Mouse (Mus musculus) liver, embryonic 12.5 days (tissue): ENCODE measurements around the gene Oas1a. TPM values are rescaled to one million over a fixed set of nuclear protein-coding genes. Genes with fewer than 3 reads are reported as not detected.
"Not testable (repeated sequence)": the region's sequence is repeated elsewhere in the genome, so short reads cannot be mapped to it uniquely, and the experiment has no call there.

Experiments
- ATAC-seq: fragments of 200-750 bp; cut with Nextera tagmentation; 2 replicates; pipeline ENCODE4 v1.8.0; 2017; ENCODE audit warnings: moderate number of reproducible peaks, mild to moderate bottlenecking, moderate library complexity
- H3K27ac ChIP-seq: fragments of 300-500 bp; sonication (generic); 2 replicates; pipeline ENCODE4 v1.5.1; 2016; ENCODE audit warnings: mild to moderate bottlenecking
- H3K27me3 ChIP-seq: fragments of 300-500 bp; sonication (generic); replicated peaks from 2 replicates; pipeline ENCODE4 v1.6.1; 2016; ENCODE audit warnings: mild to moderate bottlenecking, moderate library complexity
- H3K36me3 ChIP-seq: fragments of 300-500 bp; sonication (generic); 2 replicates; pipeline ENCODE4 v1.6.1; 2016; ENCODE audit warnings: mild to moderate bottlenecking, moderate library complexity
- H3K4me1 ChIP-seq: fragments of 300-500 bp; sonication (generic); 2 replicates; pipeline ENCODE4 v1.6.1; 2016
- H3K4me2 ChIP-seq: fragments of 300-500 bp; sonication (generic); 2 replicates; pipeline ENCODE4 v1.6.1; 2016; ENCODE audit warnings: mild to moderate bottlenecking, moderate library complexity
- H3K4me3 ChIP-seq: fragments of 300-500 bp; sonication (generic); 2 replicates; pipeline ENCODE4 v1.5.1; 2016; ENCODE audit warnings: mild to moderate bottlenecking, moderate library complexity
- H3K9ac ChIP-seq: fragments of 300-500 bp; sonication (generic); 2 replicates; pipeline ENCODE4 v1.6.1; 2016; ENCODE audit warnings: mild to moderate bottlenecking, moderate library complexity
- H3K9me3 ChIP-seq: fragments of 300-500 bp; sonication (generic); replicated peaks from 2 replicates; pipeline ENCODE4 v1.6.1; 2016; ENCODE audit warnings: mild to moderate bottlenecking, moderate library complexity
- WGBS: fragments of 180-500 bp; shearing (Covaris S2); methylation state at CpG from one replicate; pipeline ENCODE4 v1.1.7; 2016; ENCODE audit not compliant: insufficient replicate concordance; 5-methylcytosine and 5-hydroxymethylcytosine counted together
- polyA plus RNA-seq: library from polyadenylated mRNA; unstranded; fragments of >200 nt; fragmentation: Nextera tagmentation; extraction: Ambion mirVana; gene quantifications from 2 replicates; pipeline ENCODE4 v1.2.1, GENCODE M21; 2016

The Oas1a gene
- polyA plus RNA-seq, 1 experiment from 2014 or later: 2.2 TPM

- H3K4me1 ChIP-seq: no peaks in the 10 kb centered on the region
- ATAC-seq: no peak
- H3K9me3 ChIP-seq: no peaks in the 10 kb centered on the region
- H3K27me3 ChIP-seq: no peaks in the 10 kb centered on the region; the same call in 1 of the 2 replicates
- H3K4me2 ChIP-seq: no peak overlapping the region
- 33% methylated on average over 3 of the region's 3 CpGs for WGBS
- no peak overlapping the region for H3K4me3 ChIP-seq
- no peaks in the 10 kb centered on the region for H3K36me3 ChIP-seq
- no peak overlapping the region for H3K9ac ChIP-seq
- no peak overlapping the region for H3K27ac ChIP-seq
These were observed 16.3 kb downstream of the Oas1a start for GRCm38 (mm10) chr5:120890991-120891390.

- Histone ChIP-seq H3K9me3 (no peaks in the 10 kb centered on the region), H3K27ac (no peak overlapping the region), H3K36me3 (no peaks in the 10 kb centered on the region), H3K4me1 (no peaks in the 10 kb centered on the region), H3K9ac (no peak overlapping the region), H3K27me3 (no peaks in the 10 kb centered on the region; the same call in 1 of the 2 replicates), H3K4me2 (no peak overlapping the region), H3K4me3 (no peak overlapping the region)
- no peak for ATAC-seq
- 58% methylated on average over 2 of the region's 2 CpGs for WGBS
These were observed 17.3 kb downstream of the Oas1a start for GRCm38 (mm10) chr5:120890026-120890425.

GRCm38 (mm10) chr5:120888294-120888815 lies 19.0 kb downstream of the Oas1a start:
- H3K27me3 ChIP-seq, H3K4me1 ChIP-seq, H3K36me3 ChIP-seq, H3K27ac ChIP-seq, H3K9ac ChIP-seq, H3K4me2 ChIP-seq, ATAC-seq, H3K4me3 ChIP-seq, H3K9me3 ChIP-seq: not testable (repeated sequence)
- WGBS: 26% methylated on average over 4 of the region's 4 CpGs

- H3K4me1 ChIP-seq: no peaks in the 10 kb centered on the region
- H3K4me2 ChIP-seq: no peak overlapping the region
- no peak for ATAC-seq
- 29% methylated on average over 6 of the region's 6 CpGs for WGBS
- no peak overlapping the region for H3K4me3 ChIP-seq
- no peaks in the 10 kb centered on the region; the same call in 1 of the 2 replicates for H3K27me3 ChIP-seq
- H3K9me3 ChIP-seq: no peaks in the 10 kb centered on the region
- no peak overlapping the region for H3K27ac ChIP-seq
- H3K36me3 ChIP-seq: no peaks in the 10 kb centered on the region
- no peak overlapping the region for H3K9ac ChIP-seq
These were observed 19.5 kb downstream of the Oas1a start for GRCm38 (mm10) chr5:120887831-120888230.

- H3K27ac ChIP-seq, H3K27me3 ChIP-seq, H3K4me1 ChIP-seq, H3K4me2 ChIP-seq, ATAC-seq, H3K4me3 ChIP-seq, H3K36me3 ChIP-seq, H3K9ac ChIP-seq, H3K9me3 ChIP-seq: not testable (repeated sequence)
- WGBS: 6% methylated on average over 7 of the region's 9 CpGs
These were observed 19.9 kb downstream of the Oas1a start, which contains the start of gene Oas1g for GRCm38 (mm10) chr5:120887413-120887812. Oas1g (minus strand) TSS chr5:120887613.

- not testable (repeated sequence) for H3K27ac ChIP-seq, ATAC-seq
These were observed 25.6 kb downstream of the Oas1a start for GRCm38 (mm10) chr5:120881681-120882080.

GRCm38 (mm10) chr5:120878803-120879202 lies 28.5 kb downstream of the Oas1a start:
- not testable (repeated sequence) for H3K4me3 ChIP-seq, H3K36me3 ChIP-seq, H3K4me2 ChIP-seq, H3K9ac ChIP-seq, H3K9me3 ChIP-seq, ATAC-seq, H3K27me3 ChIP-seq, H3K4me1 ChIP-seq, H3K27ac ChIP-seq
- 31% methylated on average over 2 of the region's 2 CpGs for WGBS

More at GRCm38 (mm10) chr5:120881681-120882080, 25.6 kb downstream of the Oas1a start:
- H3K9ac ChIP-seq, H3K4me3 ChIP-seq, H3K4me2 ChIP-seq, H3K36me3 ChIP-seq, H3K4me1 ChIP-seq, H3K9me3 ChIP-seq, H3K27me3 ChIP-seq: not testable (repeated sequence)
- 65% methylated on average over 6 of the region's 6 CpGs for WGBS

GRCm38 (mm10) chr5:120877407-120877806 lies 29.9 kb downstream of the Oas1a start:
- not testable (repeated sequence) for H3K9me3 ChIP-seq, H3K27ac ChIP-seq, H3K4me1 ChIP-seq, H3K36me3 ChIP-seq, H3K27me3 ChIP-seq, H3K4me3 ChIP-seq, ATAC-seq, H3K4me2 ChIP-seq, H3K9ac ChIP-seq
- WGBS: 62% methylated on average over 2 of the region's 2 CpGs

- not testable (repeated sequence) for H3K4me3 ChIP-seq, H3K9me3 ChIP-seq, H3K9ac ChIP-seq, H3K4me1 ChIP-seq, H3K27me3 ChIP-seq, H3K4me2 ChIP-seq, H3K27ac ChIP-seq, H3K36me3 ChIP-seq, ATAC-seq
- WGBS: 43% methylated on average over 2 of the region's 3 CpGs
These were observed 30.5 kb downstream of the Oas1a start for GRCm38 (mm10) chr5:120876839-120877238.

- Histone ChIP-seq H3K36me3 (no peaks in the 10 kb centered on the region), H3K27me3 (no peaks in the 10 kb centered on the region; the same call in 1 of the 2 replicates), H3K27ac (no peak overlapping the region), H3K4me2 (no peak overlapping the region), H3K4me1 (no peaks in the 10 kb centered on the region), H3K4me3 (no peak overlapping the region), H3K9ac (no peak overlapping the region), H3K9me3 (no peaks in the 10 kb centered on the region)
- 34% methylated on average over 2 of the region's 2 CpGs for WGBS
- ATAC-seq: no peak
These were observed 35.9 kb downstream of the Oas1a start for GRCm38 (mm10) chr5:120871469-120871868.

GRCm38 (mm10) chr5:120870782-120871181 lies 36.5 kb downstream of the Oas1a start:
- 63% methylated on average over 7 of the region's 7 CpGs for WGBS
- Histone ChIP-seq H3K36me3 (no peaks in the 10 kb centered on the region), H3K4me1 (no peaks in the 10 kb centered on the region), H3K9ac (no peak overlapping the region), H3K9me3 (no peaks in the 10 kb centered on the region), H3K27ac (no peak overlapping the region), H3K27me3 (no peaks in the 10 kb centered on the region; the same call in 1 of the 2 replicates), H3K4me2 (no peak overlapping the region), H3K4me3 (no peak overlapping the region)
- ATAC-seq: no peak

- Histone ChIP-seq H3K27ac (no peak overlapping the region), H3K4me3 (no peak overlapping the region), H3K36me3 (no peaks in the 10 kb centered on the region), H3K4me1 (no peaks in the 10 kb centered on the region), H3K9ac (no peak overlapping the region), H3K27me3 (no peaks in the 10 kb centered on the region; the same call in 1 of the 2 replicates), H3K9me3 (no peaks in the 10 kb centered on the region), H3K4me2 (no peak overlapping the region)
- 45% methylated on average over 3 of the region's 3 CpGs for WGBS
- no peak for ATAC-seq
These were observed 37.2 kb downstream of the Oas1a start for GRCm38 (mm10) chr5:120870081-120870480.

GRCm38 (mm10) chr5:120869436-120870015 lies 37.8 kb downstream of the Oas1a start:
- Histone ChIP-seq H3K36me3 (no peaks in the 10 kb centered on the region), H3K9me3 (no peaks in the 10 kb centered on the region), H3K4me3 (no peak overlapping the region), H3K9ac (no peak overlapping the region), H3K4me1 (no peaks in the 10 kb centered on the region), H3K27ac (no peak overlapping the region), H3K4me2 (no peak overlapping the region), H3K27me3 (no peaks in the 10 kb centered on the region; the same call in 1 of the 2 replicates)
- WGBS: 59% methylated on average over 7 of the region's 7 CpGs
- no peak for ATAC-seq
